Mouse (Mus musculus) lung, postnatal 0 days (tissue): ENCODE measurements at regions not wholly inside any gene's neighbourhood (a gene's known extent, or its start where the extent isn't known, plus 50 kb on each side); places are given as distances from the start of the nearest gene placed in this dataset.

ENCODE experiments used
- ATAC-seq: fragments of 200-750 bp; cut with Nextera tagmentation; 2 replicates; pipeline ENCODE4 v1.8.0; 2017; ENCODE audit warnings: moderate library complexity
- DNase-seq: peaks from one replicate; pipeline ENCODE4 v3.0.0-alpha.2; 2016; ENCODE audit warnings: low spot score
- H3K27ac ChIP-seq: fragments of 300-500 bp; sonication (generic); 2 replicates; pipeline ENCODE4 v1.5.1; 2014; ENCODE audit warnings: antibody characterized with exemption, mild to moderate bottlenecking, low read length, mixed read lengths
- H3K27me3 ChIP-seq: fragments of 300-500 bp; sonication (generic); replicated peaks from 2 replicates; pipeline ENCODE4 v1.6.1; 2014; ENCODE audit warnings: low read length, mixed read lengths; ENCODE audit not compliant: insufficient read depth
- H3K36me3 ChIP-seq: fragments of 300-500 bp; sonication (generic); 2 replicates; pipeline ENCODE4 v1.6.1; 2014; ENCODE audit warnings: low read length, mixed read lengths; ENCODE audit not compliant: insufficient read depth
- H3K4me1 ChIP-seq: fragments of 300-500 bp; sonication (generic); 2 replicates; pipeline ENCODE4 v1.6.1; 2014; ENCODE audit warnings: antibody characterized with exemption, low read depth, low read length, mixed read lengths; ENCODE audit not compliant: insufficient read depth
- H3K4me2 ChIP-seq: fragments of 300-500 bp; sonication (generic); replicated peaks from 2 replicates; pipeline ENCODE4 v1.6.1; 2014; ENCODE audit warnings: low read depth, mild to moderate bottlenecking, low read length, moderate library complexity, mixed read lengths
- H3K4me3 ChIP-seq: fragments of 300-500 bp; sonication (generic); 2 replicates; pipeline ENCODE4 v1.5.1; 2014; ENCODE audit warnings: low read depth, low read length
- H3K9ac ChIP-seq: fragments of 300-500 bp; sonication (generic); replicated peaks from 2 replicates; pipeline ENCODE4 v1.6.1; 2014; ENCODE audit warnings: low read depth, mild to moderate bottlenecking
- H3K9me3 ChIP-seq: fragments of 300-500 bp; sonication (generic); 2 replicates; pipeline ENCODE4 v1.6.1; 2016; ENCODE audit warnings: low read length, mixed read lengths
- CTCF ChIP-seq: IDR thresholded peaks from 2 replicates; pipeline ENCODE4 v1.5.1; 2016; ENCODE audit warnings: antibody characterized with exemption, mild to moderate bottlenecking
- EP300 ChIP-seq: IDR thresholded peaks from 2 replicates; pipeline ENCODE4 v1.6.1; 2016; ENCODE audit warnings: antibody characterized with exemption, mild to moderate bottlenecking, control low read depth
- WGBS: fragments of 180-500 bp; shearing (Covaris S2); extraction: QIAGEN DNeasy Blood & Tissue Kit; methylation state at CpG from one replicate; pipeline ENCODE4 v1.1.7; 2014; 5-methylcytosine and 5-hydroxymethylcytosine counted together

DNA sequence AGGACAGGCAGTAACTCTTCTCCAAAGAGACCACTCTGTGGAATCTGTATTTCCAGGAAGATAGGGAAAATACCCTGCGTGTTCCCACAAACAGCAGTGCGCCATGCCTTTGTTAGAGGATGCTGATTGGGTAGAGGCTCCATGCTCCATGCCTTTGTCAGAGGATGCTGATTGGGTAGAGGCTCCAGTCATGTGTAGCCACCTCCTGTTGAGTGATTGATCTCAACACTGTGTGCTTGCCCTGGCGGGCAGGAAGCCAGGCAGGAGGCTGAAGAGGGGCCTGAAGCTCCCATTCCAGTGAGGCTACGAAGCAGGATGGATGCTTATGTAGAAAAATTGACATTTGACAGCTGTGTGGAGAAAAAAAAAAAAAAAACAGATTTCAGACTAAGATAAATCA lies 131.9 kb upstream of the Prr30 start:
- no peak overlapping the region for H3K4me3 ChIP-seq
- WGBS = 54% methylated on average over 4 of the region's 4 CpGs
- no peaks in the 10 kb centered on the region for H3K9me3 ChIP-seq
- DNase-seq (no peak), ATAC-seq (no peak)
- H3K9ac ChIP-seq = no peak overlapping the region
- no peaks in the 10 kb centered on the region for H3K27me3 ChIP-seq
- no peaks in the 10 kb centered on the region for H3K36me3 ChIP-seq
- H3K4me2 ChIP-seq = no peak overlapping the region
- no peak overlapping the region for H3K27ac ChIP-seq
- H3K4me1 ChIP-seq = no peaks in the 10 kb centered on the region
- TF ChIP-seq EP300 = no peak
- TF ChIP-seq CTCF = no peak

DNA sequence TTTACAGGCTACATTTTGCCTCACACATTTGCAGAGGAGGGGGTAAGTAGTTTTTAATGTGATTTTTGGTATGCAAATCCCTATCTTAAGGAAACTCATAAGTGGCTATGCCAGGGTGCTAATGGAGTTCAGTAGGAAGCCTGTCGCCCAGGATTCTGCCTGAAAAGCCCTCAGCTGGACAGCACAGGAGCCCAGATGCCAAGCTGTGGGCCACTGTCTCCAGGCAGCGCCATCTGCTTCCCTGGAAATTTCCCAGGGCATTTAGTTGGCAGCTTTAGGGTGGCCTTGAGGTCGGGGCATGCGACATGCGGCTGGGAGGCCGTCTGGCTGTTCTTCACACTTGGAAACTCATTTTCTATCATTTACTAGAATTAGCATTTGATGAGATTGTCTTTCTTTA lies 127.3 kb upstream of the Prr30 start:
- ATAC-seq (no peak), DNase-seq (no peak)
- Histone ChIP-seq H3K9ac (no peak overlapping the region), H3K36me3 (no peaks in the 10 kb centered on the region), H3K4me3 (no peak overlapping the region), H3K9me3 (no peaks in the 10 kb centered on the region), H3K27ac (no peak overlapping the region), H3K27me3 (no peaks in the 10 kb centered on the region), H3K4me1 (no peaks in the 10 kb centered on the region), H3K4me2 (no peak overlapping the region)
- 78% methylated on average over 6 of the region's 6 CpGs for WGBS
- TF ChIP-seq CTCF = no peak
- no peak for TF ChIP-seq EP300

DNA sequence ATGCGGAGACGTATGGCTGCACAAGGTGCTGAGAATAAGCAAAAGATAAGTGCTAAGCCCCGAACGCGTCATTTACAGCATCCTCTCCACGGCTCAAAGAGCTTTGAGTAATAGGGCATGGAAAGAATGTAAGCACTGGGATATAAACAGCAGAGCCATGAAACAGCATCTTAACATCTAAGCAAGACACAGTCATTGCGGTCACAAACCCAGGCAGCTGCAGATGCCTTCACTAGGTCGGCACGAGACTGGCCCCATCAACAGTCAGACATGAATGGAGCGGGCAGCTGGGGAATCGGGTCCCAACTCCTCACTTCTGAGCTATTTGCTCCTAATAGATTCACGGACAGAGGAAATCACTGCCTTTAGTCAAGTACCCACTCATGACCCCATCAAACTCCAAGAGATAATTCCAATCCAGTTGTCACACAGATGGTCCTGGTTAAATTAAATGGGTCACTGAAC lies 126.4 kb upstream of the Prr30 start:
- Histone ChIP-seq H3K27ac (no peak overlapping the region), H3K9ac (no peak overlapping the region), H3K9me3 (no peaks in the 10 kb centered on the region), H3K4me1 (no peaks in the 10 kb centered on the region), H3K4me3 (no peak overlapping the region), H3K36me3 (no peaks in the 10 kb centered on the region), H3K27me3 (no peaks in the 10 kb centered on the region), H3K4me2 (no peak overlapping the region)
- DNase-seq (no peak), ATAC-seq (no peak)
- 43% methylated on average over 12 of the region's 12 CpGs for WGBS
- TF ChIP-seq EP300 (no peak), CTCF (no peak)

DNA sequence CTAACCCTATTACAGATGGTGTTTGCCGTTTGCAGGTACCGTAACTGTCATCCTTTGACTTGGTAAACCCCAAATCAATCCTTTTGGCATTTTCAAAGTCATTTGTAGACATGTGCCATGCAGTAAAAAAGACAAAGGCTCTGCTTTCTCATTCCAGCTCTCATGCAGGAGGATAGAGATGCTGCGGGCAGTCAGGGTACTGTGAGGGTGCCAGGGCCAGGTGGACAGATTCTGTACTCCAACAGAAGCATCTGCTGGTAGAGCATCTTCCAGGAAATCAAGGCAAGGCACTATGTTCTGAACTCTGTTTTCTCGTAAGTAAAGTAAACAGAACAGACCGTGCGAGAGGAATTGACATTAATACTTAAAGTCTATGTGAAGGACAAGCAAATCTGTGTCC lies 123.2 kb upstream of the Prr30 start:
- Histone ChIP-seq H3K4me3 (no peak overlapping the region), H3K27ac (no peak overlapping the region), H3K4me2 (no peak overlapping the region), H3K36me3 (no peaks in the 10 kb centered on the region), H3K9me3 (no peaks in the 10 kb centered on the region), H3K27me3 (no peaks in the 10 kb centered on the region), H3K4me1 (no peaks in the 10 kb centered on the region), H3K9ac (no peak overlapping the region)
- DNase-seq (no peak), ATAC-seq (no peak)
- WGBS = 79% methylated on average over 6 of the region's 6 CpGs
- TF ChIP-seq CTCF (no peak), EP300 (no peak)

DNA sequence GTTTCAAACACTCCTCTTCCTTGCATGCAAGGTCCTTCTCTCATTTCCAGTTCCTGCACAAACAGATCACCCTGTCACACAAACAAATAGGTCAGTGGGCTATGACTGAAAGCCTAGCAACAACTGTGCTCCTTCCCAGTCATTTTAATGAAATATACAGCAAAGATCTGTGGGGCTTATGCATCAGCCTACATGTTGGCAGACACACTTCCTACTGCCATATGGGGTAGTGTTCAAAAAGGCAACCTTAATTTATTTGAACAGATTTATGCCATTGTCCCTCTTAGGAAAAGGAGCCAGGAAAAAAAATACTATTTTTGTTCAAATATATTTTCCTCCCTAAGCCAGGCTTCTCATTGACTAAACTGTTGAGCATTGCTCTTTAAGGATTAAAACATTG lies 107.8 kb upstream of the Prr30 start:
- no peak overlapping the region for H3K4me2 ChIP-seq
- no peaks in the 10 kb centered on the region for H3K9me3 ChIP-seq
- no peak for DNase-seq
- no peak overlapping the region for H3K4me3 ChIP-seq
- H3K27ac ChIP-seq = no peak overlapping the region
- no peak for TF ChIP-seq CTCF
- no peak for TF ChIP-seq EP300
- no peaks in the 10 kb centered on the region for H3K4me1 ChIP-seq
- H3K36me3 ChIP-seq = no peaks in the 10 kb centered on the region
- no peak for ATAC-seq
- no peak overlapping the region for H3K9ac ChIP-seq
- H3K27me3 ChIP-seq = no peaks in the 10 kb centered on the region

DNA sequence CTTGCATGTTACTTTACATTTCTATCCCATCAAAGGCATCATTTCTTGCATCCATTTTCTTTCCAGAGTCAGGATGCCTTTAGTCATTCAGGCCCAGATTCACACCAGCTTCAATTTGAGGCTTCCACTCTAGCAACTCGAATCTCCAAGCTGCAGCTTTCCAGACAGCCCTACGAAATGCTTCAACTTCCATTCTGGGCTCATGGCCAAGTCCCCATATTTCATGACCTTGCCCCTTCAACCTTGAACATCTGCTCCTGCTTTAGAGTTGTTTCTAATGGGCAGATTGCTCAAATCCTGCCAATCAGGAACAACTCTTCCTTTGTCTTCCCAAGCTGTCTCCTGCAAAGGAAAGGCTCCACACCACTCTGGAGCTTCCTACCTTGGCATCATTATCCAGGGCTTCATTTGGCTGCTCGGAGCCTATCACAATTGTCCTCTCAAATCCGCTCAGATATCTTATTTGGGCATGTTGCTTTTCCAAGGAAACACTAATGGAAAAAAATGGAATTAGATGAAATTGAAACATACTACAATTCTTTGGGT lies 104.4 kb upstream of the Prr30 start:
- no peak overlapping the region for H3K9ac ChIP-seq
- DNase-seq (peak; percentile 27), ATAC-seq (no peak)
- no peaks in the 10 kb centered on the region for H3K9me3 ChIP-seq
- H3K4me3 ChIP-seq = no peak overlapping the region
- TF ChIP-seq CTCF = no peak
- TF ChIP-seq EP300 = no peak
- H3K27ac ChIP-seq = no peak overlapping the region
- H3K4me2 ChIP-seq = no peak overlapping the region
- no peaks in the 10 kb centered on the region for H3K4me1 ChIP-seq
- 41% methylated on average over 4 of the region's 4 CpGs for WGBS
- H3K36me3 ChIP-seq = no peaks in the 10 kb centered on the region
- H3K27me3 ChIP-seq = no peaks in the 10 kb centered on the region

DNA sequence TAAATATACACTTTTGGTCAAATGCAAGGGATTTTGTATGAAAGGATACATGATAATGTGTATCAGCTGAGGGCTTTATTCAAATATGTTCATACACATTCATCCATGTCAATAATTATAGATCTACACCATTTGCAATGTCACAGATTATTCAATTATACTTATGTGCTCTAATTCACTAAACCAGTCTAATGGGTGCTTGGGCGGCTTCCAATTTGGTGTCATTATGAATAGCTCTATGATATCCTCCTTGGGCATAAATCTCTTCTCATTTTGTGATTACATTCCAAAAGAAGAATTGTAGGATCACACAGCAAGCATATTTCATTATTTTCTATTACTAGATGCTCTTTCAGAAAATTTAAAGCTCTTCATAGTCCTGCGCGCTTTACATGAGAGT lies 97.7 kb upstream of the Prr30 start:
- Histone ChIP-seq H3K4me3 (no peak overlapping the region), H3K27ac (no peak overlapping the region), H3K9me3 (no peaks in the 10 kb centered on the region), H3K4me1 (no peaks in the 10 kb centered on the region), H3K4me2 (no peak overlapping the region), H3K9ac (no peak overlapping the region), H3K27me3 (no peaks in the 10 kb centered on the region), H3K36me3 (no peaks in the 10 kb centered on the region)
- WGBS = 95% methylated on average over 3 of the region's 3 CpGs
- DNase-seq = no peak
- TF ChIP-seq EP300 (no peak), CTCF (no peak)
- ATAC-seq = no peak
